ENCODE assay signal across 21 mouse cellular contexts in genomic region chr7:140879355-140879754, GRCm38 (mm10). TPM values are rescaled to one million over a fixed set of nuclear protein-coding genes. Genes with fewer than 3 reads are reported as not detected.
DNase-seq lines count a peak whose midpoint lies in the region; ATAC-seq and TF ChIP-seq lines count a peak whose summit lies in the region.
"Had no signal": no experiment of that assay in that cellular context is flagged by ENCODE, and none has a peak within 500 bp of the region (broad histone marks: within the 10 kb centered on the region; RNA-seq: fewer than 3 reads in every experiment).

No protein-coding gene starts in this region.

- TF ChIP-seq CTCF in intestine, postnatal 0 days (IDR thresholded peaks at IDR 0.05; ENCODE audit: low read depth), result no peak
- no peak for TF ChIP-seq CTCF in bone marrow macrophage, adult 2 months (IDR thresholded peaks at IDR 0.05; ENCODE audit: low read depth, low read length)
- no peak for TF ChIP-seq CTCF in hindbrain, postnatal 0 days (IDR thresholded peaks at IDR 0.05; ENCODE audit: low read depth)

- ATAC-seq in intestine, postnatal 0 days, result no peak
- ATAC-seq in intestine, embryonic 15.5 days, result no peak
- ATAC-seq in liver, embryonic 12.5 days, result no peak
- peak; percentile 30 for ATAC-seq in megakaryocyte progenitor cell, adult 5-6 weeks (replicated peaks; ENCODE audit: poor library complexity)
- ATAC-seq in hindbrain, postnatal 0 days, result no peak
- ATAC-seq: forebrain, postnatal 0 days; lung, postnatal 0 days had no signal

- no peak overlapping the region for H3K27ac ChIP-seq in intestine, postnatal 0 days (ENCODE audit: low read depth, low read length)
- H3K27ac ChIP-seq in intestine, embryonic 15.5 days, result no peak overlapping the region
- peak overlapping the region; percentile 26 for H3K27ac ChIP-seq in bone marrow macrophage, adult 2 months (ENCODE audit: insufficient read depth, low read depth, low read length)
- peak overlapping the region; percentile 51; the same call in 1 of the 2 replicates for H3K27ac ChIP-seq in liver, embryonic 12.5 days
- no peak overlapping the region for H3K27ac ChIP-seq in hindbrain, postnatal 0 days
- H3K27ac ChIP-seq: gastrocnemius, adult 2 months; hindbrain, embryonic 12.5 days; midbrain, embryonic 12.5 days; stomach, embryonic 15.5 days had no signal

- H3K9ac ChIP-seq in intestine, postnatal 0 days (ENCODE audit: low read depth, low read length), result no peak overlapping the region
- H3K9ac ChIP-seq in intestine, embryonic 15.5 days, result no peak overlapping the region
- no peak overlapping the region for H3K9ac ChIP-seq in liver, embryonic 12.5 days
- no peak overlapping the region for H3K9ac ChIP-seq in hindbrain, postnatal 0 days (replicated peaks; ENCODE audit: low read length)
- H3K9ac ChIP-seq: forebrain, postnatal 0 days; hindbrain, embryonic 12.5 days; midbrain, embryonic 12.5 days; stomach, embryonic 15.5 days had no signal

- no peak for TF ChIP-seq POLR2A in bone marrow macrophage, adult 2 months (IDR thresholded peaks at IDR 0.05; ENCODE audit: borderline replicate concordance, low read depth, low read length)

- peaks cover 2% of the 10 kb centered on the region; the same call in 1 of the 2 replicates for H3K4me1 ChIP-seq in intestine, postnatal 0 days (replicated peaks; ENCODE audit: control insufficient read depth, insufficient read depth, low read length)
- H3K4me1 ChIP-seq in intestine, embryonic 15.5 days (replicated peaks), result peaks cover 11% of the 10 kb centered on the region
- peaks cover 55% of the 10 kb centered on the region for H3K4me1 ChIP-seq in bone marrow macrophage, adult 2 months (ENCODE audit: control insufficient read depth, insufficient read depth, low read length)
- H3K4me1 ChIP-seq in liver, embryonic 12.5 days, result peaks cover 46% of the 10 kb centered on the region
- 0 out of 2 replicates have a peak, but pooled peaks cover 6% of the 10 kb centered on the region for H3K4me1 ChIP-seq in hindbrain, postnatal 0 days (ENCODE audit: insufficient read depth, low read length)

- H3K9me3 ChIP-seq in intestine, postnatal 0 days (ENCODE audit: control insufficient read depth), result no peaks in the 10 kb centered on the region
- H3K9me3 ChIP-seq in intestine, embryonic 15.5 days, result no peaks in the 10 kb centered on the region
- H3K9me3 ChIP-seq in liver, embryonic 12.5 days (replicated peaks), result no peaks in the 10 kb centered on the region
- no peaks in the 10 kb centered on the region for H3K9me3 ChIP-seq in hindbrain, postnatal 0 days (ENCODE audit: low read length)
- H3K9me3 ChIP-seq: G1E; hindbrain, embryonic 12.5 days; midbrain, embryonic 12.5 days; stomach, embryonic 15.5 days had no signal

- H3K27me3 ChIP-seq in intestine, postnatal 0 days (replicated peaks; ENCODE audit: control insufficient read depth, insufficient read depth, low read length), result no peaks in the 10 kb centered on the region
- H3K27me3 ChIP-seq in intestine, embryonic 15.5 days (replicated peaks), result no peaks in the 10 kb centered on the region
- no peaks in the 10 kb centered on the region for H3K27me3 ChIP-seq in liver, embryonic 12.5 days (replicated peaks)
- H3K27me3 ChIP-seq in hindbrain, postnatal 0 days (ENCODE audit: insufficient read depth, low read length), result no peaks in the 10 kb centered on the region
- H3K27me3 ChIP-seq: hindbrain, embryonic 12.5 days; midbrain, embryonic 12.5 days; stomach, embryonic 15.5 days had no signal

- H3K4me2 ChIP-seq in intestine, postnatal 0 days (replicated peaks; ENCODE audit: low read depth), result 0 out of 2 replicates have a peak overlapping the region, but pooled peaks have one; percentile 17
- no peak overlapping the region for H3K4me2 ChIP-seq in intestine, embryonic 15.5 days (replicated peaks)
- peak overlapping the region; percentile 91 for H3K4me2 ChIP-seq in liver, embryonic 12.5 days
- H3K4me2 ChIP-seq in hindbrain, postnatal 0 days (ENCODE audit: low read depth, low read length), result no peak overlapping the region
- H3K4me2 ChIP-seq: hindbrain, embryonic 12.5 days; midbrain, embryonic 12.5 days; stomach, embryonic 15.5 days had no signal

- peaks cover 32% of the 10 kb centered on the region for H3K36me3 ChIP-seq in intestine, postnatal 0 days (ENCODE audit: control insufficient read depth, insufficient read depth)
- 0 out of 2 replicates have a peak, but pooled peaks cover 7% of the 10 kb centered on the region for H3K36me3 ChIP-seq in intestine, embryonic 15.5 days
- H3K36me3 ChIP-seq in liver, embryonic 12.5 days, result peaks cover 47% of the 10 kb centered on the region
- H3K36me3 ChIP-seq in hindbrain, postnatal 0 days (ENCODE audit: insufficient read depth, low read length), result peaks cover 21% of the 10 kb centered on the region; the same call in 1 of the 2 replicates

- no peak for DNase-seq in testis, postnatal 10 days (ENCODE audit: low spot score)
- no peak for DNase-seq in lung, postnatal 25 days (ENCODE audit: low spot score)
- no peak for DNase-seq in hindbrain, postnatal 0 days (ENCODE audit: low spot score)
- DNase-seq: adrenal gland, adult 8-10 months; cerebellum, postnatal 10 days; forebrain, postnatal 0 days; gastrocnemius, adult 2 months; kidney, adult 18-20 months; kidney, postnatal 36 days; layer of hippocampus, postnatal 36 days had no signal

- WGBS in intestine, postnatal 0 days, result 87% methylated on average over 7 of the region's 7 CpGs
- 89% methylated on average over 7 of the region's 7 CpGs for WGBS in intestine, embryonic 15.5 days
- 36% methylated on average over 7 of the region's 7 CpGs for WGBS in liver, embryonic 12.5 days (ENCODE audit: insufficient replicate concordance)
- 91% methylated on average over 7 of the region's 7 CpGs for WGBS in hindbrain, postnatal 0 days

- H3K4me3 ChIP-seq in intestine, postnatal 0 days (ENCODE audit: low read depth, low read length), result no peak overlapping the region
- H3K4me3 ChIP-seq in intestine, embryonic 15.5 days (replicated peaks), result no peak overlapping the region
- peak overlapping the region; percentile 19 for H3K4me3 ChIP-seq in bone marrow macrophage, adult 2 months (ENCODE audit: insufficient read depth, low read length)
- peak overlapping the region; percentile 16; the same call in 1 of the 2 replicates for H3K4me3 ChIP-seq in liver, embryonic 12.5 days
- no peak overlapping the region for H3K4me3 ChIP-seq in hindbrain, postnatal 0 days (ENCODE audit: low read length)
- H3K4me3 ChIP-seq: gastrocnemius, adult 2 months; hindbrain, embryonic 12.5 days; midbrain, embryonic 12.5 days; myocyte; stomach, embryonic 15.5 days had no signal

RNA-seq across cellular contexts. Expression of gene Psmd13, which starts 2.4 kb away (rescaled TPM):
- polyA plus RNA-seq in intestine, postnatal 0 days (2015; fragmentation: Nextera tagmentation; extraction: Ambion mirVana), result 150 and 155 TPM in 2 replicates
- 194 and 214 TPM in 2 replicates for polyA plus RNA-seq in intestine, embryonic 15.5 days (2015; fragmentation: Nextera tagmentation; extraction: Ambion mirVana)
- polyA plus RNA-seq in bone marrow macrophage, adult 2 months (2012; ENCODE audit: insufficient read depth, insufficient read length, missing spikeins), result 120 and 121 TPM in 2 replicates
- 204 and 213 TPM in 2 replicates for polyA plus RNA-seq in liver, embryonic 12.5 days (2016; fragmentation: Nextera tagmentation; extraction: Ambion mirVana)
- total RNA-seq in megakaryocyte progenitor cell, adult 5-6 weeks (2015), result 85.9 and 103 TPM in 2 replicates
- 197 and 208 TPM in 2 replicates for total RNA-seq in megakaryocyte progenitor cell, adult 5-6 weeks (2017)
- 104 and 113 TPM in 2 replicates for total RNA-seq in hindbrain, postnatal 0 days (2014; rRNA removed)
- 259 and 275 TPM in 2 replicates for polyA plus RNA-seq in hindbrain, postnatal 0 days (2015; fragmentation: Nextera tagmentation; extraction: Ambion mirVana)

RNA-seq across cellular contexts. Expression of gene Sirt3, which starts 2.8 kb away (rescaled TPM):
- polyA plus RNA-seq in intestine, postnatal 0 days (2015; fragmentation: Nextera tagmentation; extraction: Ambion mirVana), result 28.9 and 30.9 TPM in 2 replicates
- polyA plus RNA-seq in intestine, embryonic 15.5 days (2015; fragmentation: Nextera tagmentation; extraction: Ambion mirVana), result 27.7 and 31.4 TPM in 2 replicates
- polyA plus RNA-seq in bone marrow macrophage, adult 2 months (2012; ENCODE audit: insufficient read depth, insufficient read length, missing spikeins), result 16.2 and 20.1 TPM in 2 replicates
- polyA plus RNA-seq in liver, embryonic 12.5 days (2016; fragmentation: Nextera tagmentation; extraction: Ambion mirVana), result 16.0 and 18.1 TPM in 2 replicates
- total RNA-seq in megakaryocyte progenitor cell, adult 5-6 weeks (2015), result 22.9 and 23.0 TPM in 2 replicates
- total RNA-seq in megakaryocyte progenitor cell, adult 5-6 weeks (2017), result 30.0 and 31.9 TPM in 2 replicates
- total RNA-seq in hindbrain, postnatal 0 days (2014; rRNA removed), result 56.3 and 71.6 TPM in 2 replicates
- 74.6 and 75.6 TPM in 2 replicates for polyA plus RNA-seq in hindbrain, postnatal 0 days (2015; fragmentation: Nextera tagmentation; extraction: Ambion mirVana)

RNA-seq across cellular contexts. Expression of gene Cox8b, which starts 20.9 kb away (rescaled TPM):
- 0.53 and 0.69 TPM in 2 replicates for polyA plus RNA-seq in intestine, postnatal 0 days (2015; fragmentation: Nextera tagmentation; extraction: Ambion mirVana)
- not detected in 2 replicates for polyA plus RNA-seq in intestine, embryonic 15.5 days (2015; fragmentation: Nextera tagmentation; extraction: Ambion mirVana)
- 2.2 TPM in 1 of 2 replicates, not detected in the other for polyA plus RNA-seq in bone marrow macrophage, adult 2 months (2012; ENCODE audit: insufficient read depth, insufficient read length, missing spikeins)
- not detected in 2 replicates for polyA plus RNA-seq in liver, embryonic 12.5 days (2016; fragmentation: Nextera tagmentation; extraction: Ambion mirVana)
- total RNA-seq in megakaryocyte progenitor cell, adult 5-6 weeks (2015), result not detected in 2 replicates
- not detected in 2 replicates for total RNA-seq in megakaryocyte progenitor cell, adult 5-6 weeks (2017)
- total RNA-seq in hindbrain, postnatal 0 days (2014; rRNA removed), result not detected in 2 replicates
- not detected in 2 replicates for polyA plus RNA-seq in hindbrain, postnatal 0 days (2015; fragmentation: Nextera tagmentation; extraction: Ambion mirVana)
- total RNA-seq: forebrain, postnatal 0 days; G1E had no signal
- polyA plus RNA-seq: forebrain, postnatal 0 days; G1E; hindbrain, embryonic 12.5 days; midbrain, embryonic 12.5 days had no signal

RNA-seq across cellular contexts. Expression of gene Bet1l, which starts 22.0 kb away (rescaled TPM):
- 42.4 and 52.6 TPM in 2 replicates for polyA plus RNA-seq in intestine, postnatal 0 days (2015; fragmentation: Nextera tagmentation; extraction: Ambion mirVana)
- 31.7 and 37.1 TPM in 2 replicates for polyA plus RNA-seq in intestine, embryonic 15.5 days (2015; fragmentation: Nextera tagmentation; extraction: Ambion mirVana)
- polyA plus RNA-seq in bone marrow macrophage, adult 2 months (2012; ENCODE audit: insufficient read depth, insufficient read length, missing spikeins), result 21.1 and 29.7 TPM in 2 replicates
- polyA plus RNA-seq in liver, embryonic 12.5 days (2016; fragmentation: Nextera tagmentation; extraction: Ambion mirVana), result 17.4 and 18.0 TPM in 2 replicates
- total RNA-seq in megakaryocyte progenitor cell, adult 5-6 weeks (2015), result 9.9 and 12.3 TPM in 2 replicates
- total RNA-seq in megakaryocyte progenitor cell, adult 5-6 weeks (2017), result 21.8 and 24.6 TPM in 2 replicates
- 17.8 and 18.9 TPM in 2 replicates for total RNA-seq in hindbrain, postnatal 0 days (2014; rRNA removed)
- polyA plus RNA-seq in hindbrain, postnatal 0 days (2015; fragmentation: Nextera tagmentation; extraction: Ambion mirVana), result 47.1 and 52.6 TPM in 2 replicates

RNA-seq across cellular contexts. Expression of gene Ric8a, which starts 22.6 kb away (rescaled TPM):
- 42.3 and 47.7 TPM in 2 replicates for polyA plus RNA-seq in intestine, postnatal 0 days (2015; fragmentation: Nextera tagmentation; extraction: Ambion mirVana)
- 51.9 and 66.6 TPM in 2 replicates for polyA plus RNA-seq in intestine, embryonic 15.5 days (2015; fragmentation: Nextera tagmentation; extraction: Ambion mirVana)
- 58.2 and 61.2 TPM in 2 replicates for polyA plus RNA-seq in bone marrow macrophage, adult 2 months (2012; ENCODE audit: insufficient read depth, insufficient read length, missing spikeins)
- 30.7 and 33.8 TPM in 2 replicates for polyA plus RNA-seq in liver, embryonic 12.5 days (2016; fragmentation: Nextera tagmentation; extraction: Ambion mirVana)
- 26.0 and 38.2 TPM in 2 replicates for total RNA-seq in megakaryocyte progenitor cell, adult 5-6 weeks (2015)
- 24.4 and 27.3 TPM in 2 replicates for total RNA-seq in megakaryocyte progenitor cell, adult 5-6 weeks (2017)
- 91.8 and 117 TPM in 2 replicates for total RNA-seq in hindbrain, postnatal 0 days (2014; rRNA removed)
- polyA plus RNA-seq in hindbrain, postnatal 0 days (2015; fragmentation: Nextera tagmentation; extraction: Ambion mirVana), result 85.8 and 89.9 TPM in 2 replicates

Comparison
In these comparisons a context has a peak if more than half of its experiments do, and no peak if none do; other contexts are left out.
1. H3K4me2 ChIP-seq: peak in intestine, postnatal 0 days (single experiment) and liver, embryonic 12.5 days (single experiment); none in intestine, embryonic 15.5 days (single experiment) and hindbrain, postnatal 0 days (single experiment).
2. H3K27ac ChIP-seq: peak in bone marrow macrophage, adult 2 months (single experiment) and liver, embryonic 12.5 days (single experiment); none in intestine, postnatal 0 days (single experiment), intestine, embryonic 15.5 days (single experiment) and hindbrain, postnatal 0 days (single experiment).
3. H3K4me3 ChIP-seq: peak in bone marrow macrophage, adult 2 months (single experiment) and liver, embryonic 12.5 days (single experiment); none in intestine, postnatal 0 days (single experiment), intestine, embryonic 15.5 days (single experiment) and hindbrain, postnatal 0 days (single experiment).